Mouse (Mus musculus) spleen, adult 2 months (tissue): Measurements from ENCODE around the gene Asic2. TPM values are rescaled to one million over a fixed set of nuclear protein-coding genes. Genes with fewer than 3 reads are reported as not detected.

Experiments
- DNase-seq, 2 experiments: peaks; one replicate each; pipeline versions ENCODE4 v3.0.0 to v3.0.0-alpha.2; 2012 to 2021; ENCODE audit warnings: low spot score in 2 of 2, low read depth in 1 of 2
- H3K27ac ChIP-seq: fragments of 200-500 bp; 2 replicates; pipeline ENCODE4 v1.5.1; 2012; ENCODE audit warnings: low read length, inconsistent platforms; ENCODE audit not compliant: insufficient read depth
- H3K27me3 ChIP-seq: fragments of 200-500 bp; 2 replicates; pipeline ENCODE4 v1.6.1; 2012; ENCODE audit warnings: mild to moderate bottlenecking, moderate library complexity, low read length, inconsistent platforms; ENCODE audit not compliant: control insufficient read depth, insufficient read depth
- H3K36me3 ChIP-seq: fragments of 200-500 bp; 2 replicates; pipeline ENCODE4 v1.6.1; 2012; ENCODE audit warnings: mild to moderate bottlenecking, low read length, inconsistent platforms; ENCODE audit not compliant: control insufficient read depth, insufficient read depth
- H3K4me1 ChIP-seq: fragments of 200-500 bp; 2 replicates; pipeline ENCODE4 v1.6.1; 2011; ENCODE audit warnings: inconsistent platforms; ENCODE audit not compliant: control insufficient read depth, insufficient read depth, insufficient read length
- H3K4me3 ChIP-seq: fragments of 200-500 bp; 2 replicates; pipeline ENCODE4 v1.5.1; 2011; ENCODE audit warnings: mild to moderate bottlenecking, inconsistent platforms; ENCODE audit not compliant: insufficient read depth, insufficient read length; ENCODE audit errors: extremely low read depth
- CTCF ChIP-seq: fragments of 200-500 bp; IDR thresholded peaks from 2 replicates; pipeline ENCODE4 v1.5.1; 2011; ENCODE audit warnings: mild to moderate bottlenecking, inconsistent platforms; ENCODE audit not compliant: insufficient read depth, insufficient read length, insufficient replicate concordance; ENCODE audit errors: extremely low read depth
- POLR2A ChIP-seq: fragments of 200-500 bp; IDR thresholded peaks from 2 replicates; pipeline ENCODE4 v1.6.1; 2011; ENCODE audit warnings: low read depth, low read length, inconsistent platforms
- WGBS: fragments of 180-500 bp; shearing (Covaris S2); methylation state at CpG from one replicate; pipeline ENCODE4 v1.1.7; 2018; 5-methylcytosine and 5-hydroxymethylcytosine counted together
- polyA plus RNA-seq: library from polyadenylated mRNA; depleted of rRNA; stranded (reverse); fragments of >200 nt; gene quantifications from 2 replicates; pipeline ENCODE4 v1.2.3, GENCODE M21; 2012

Asic2 gene
- polyA plus RNA-seq, 1 experiment, result 0.46 TPM

GRCm38 (mm10) chr11:80853014-80853413, 1115.2 kb downstream of the Asic2 start:
- DNase-seq, result no peak
- H3K4me1 ChIP-seq, result no peaks in the 10 kb centered on the region
- no peak overlapping the region for H3K27ac ChIP-seq
- 74% methylated on average over 3 of the region's 3 CpGs for WGBS
- no peaks in the 10 kb centered on the region for H3K36me3 ChIP-seq
- H3K27me3 ChIP-seq, result no peaks in the 10 kb centered on the region
- no peak for TF ChIP-seq POLR2A
- no peak for TF ChIP-seq CTCF
- H3K4me3 ChIP-seq, result no peak overlapping the region

GRCm38 (mm10) chr11:80851859-80852258, 1116.4 kb downstream of the Asic2 start:
- Histone ChIP-seq H3K27ac (no peak overlapping the region), H3K36me3 (no peaks in the 10 kb centered on the region), H3K4me1 (no peaks in the 10 kb centered on the region), H3K4me3 (no peak overlapping the region), H3K27me3 (no peaks in the 10 kb centered on the region)
- TF ChIP-seq CTCF (no peak), POLR2A (no peak)
- DNase-seq, result no peak
- WGBS, result 40% methylated on average over 5 of the region's 5 CpGs

DNA sequence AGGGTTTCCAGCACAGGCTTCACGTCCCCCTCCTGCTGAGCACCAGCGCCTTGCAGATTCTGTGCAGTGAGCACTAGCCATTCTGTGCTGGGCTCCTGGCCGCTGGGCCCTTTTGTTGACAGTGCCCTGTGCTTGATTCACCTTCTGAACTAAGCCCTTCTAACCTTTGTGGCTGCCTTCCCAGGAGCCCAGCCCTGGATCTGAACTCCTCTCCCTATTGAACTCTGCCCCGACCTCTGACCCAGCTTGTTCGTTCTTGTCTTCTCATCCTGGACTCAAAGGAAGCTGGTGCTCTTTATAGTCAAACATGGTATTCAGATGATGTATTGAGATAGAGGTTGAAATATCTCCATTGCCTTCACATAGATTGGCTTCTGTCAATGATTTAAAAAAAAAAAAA, 1120.1 kb downstream of the Asic2 start:
- DNase-seq, result no peak
- Histone ChIP-seq H3K27ac (no peak overlapping the region), H3K36me3 (no peaks in the 10 kb centered on the region), H3K4me3 (no peak overlapping the region), H3K27me3 (no peaks in the 10 kb centered on the region), H3K4me1 (no peaks in the 10 kb centered on the region)
- WGBS, result 86% methylated on average over 5 of the region's 5 CpGs
- TF ChIP-seq CTCF (no peak), POLR2A (no peak)

GRCm38 (mm10) chr11:80846115-80846514, 1122.1 kb downstream of the Asic2 start:
- WGBS, result 47% methylated on average over 3 of the region's 3 CpGs
- TF ChIP-seq POLR2A (no peak), CTCF (no peak)
- Histone ChIP-seq H3K4me1 (no peaks in the 10 kb centered on the region), H3K36me3 (no peaks in the 10 kb centered on the region), H3K27me3 (no peaks in the 10 kb centered on the region), H3K27ac (no peak overlapping the region), H3K4me3 (no peak overlapping the region)
- no peak for DNase-seq

- Histone ChIP-seq H3K27me3 (no peaks in the 10 kb centered on the region), H3K36me3 (no peaks in the 10 kb centered on the region), H3K4me1 (no peaks in the 10 kb centered on the region), H3K27ac (no peak overlapping the region), H3K4me3 (no peak overlapping the region)
- DNase-seq, result no peak
- WGBS, result 76% methylated on average over 7 of the region's 7 CpGs
- TF ChIP-seq POLR2A (no peak), CTCF (no peak)
These were observed 1122.8 kb downstream of the Asic2 start for GRCm38 (mm10) chr11:80845486-80845885.

GRCm38 (mm10) chr11:80843435-80843834, 1124.8 kb downstream of the Asic2 start:
- Histone ChIP-seq H3K36me3 (no peaks in the 10 kb centered on the region), H3K27me3 (no peaks in the 10 kb centered on the region), H3K27ac (no peak overlapping the region), H3K4me1 (no peaks in the 10 kb centered on the region), H3K4me3 (no peak overlapping the region)
- TF ChIP-seq POLR2A (no peak), CTCF (no peak)
- WGBS, result 73% methylated on average over 2 of the region's 2 CpGs
- no peak for DNase-seq

- no peak for TF ChIP-seq CTCF
- no peak for TF ChIP-seq POLR2A
- Histone ChIP-seq H3K4me1 (no peaks in the 10 kb centered on the region), H3K36me3 (no peaks in the 10 kb centered on the region), H3K27ac (no peak overlapping the region), H3K27me3 (no peaks in the 10 kb centered on the region), H3K4me3 (no peak overlapping the region)
- no peak for DNase-seq
- WGBS, result 89% methylated on average over 1 of the region's 1 CpGs
These were observed 1129.5 kb downstream of the Asic2 start for GRCm38 (mm10) chr11:80838724-80839123.

- H3K27ac ChIP-seq, result no peak overlapping the region
- WGBS, result 65% methylated on average over 4 of the region's 4 CpGs
- H3K36me3 ChIP-seq, result no peaks in the 10 kb centered on the region
- H3K4me1 ChIP-seq, result no peaks in the 10 kb centered on the region
- H3K4me3 ChIP-seq, result no peak overlapping the region
- TF ChIP-seq CTCF (no peak), POLR2A (no peak)
- no peaks in the 10 kb centered on the region for H3K27me3 ChIP-seq
- DNase-seq, result no peak
These were observed 1132.4 kb downstream of the Asic2 start for GRCm38 (mm10) chr11:80835841-80836240.
